Mouse (Mus musculus): ENCODE measurements around the gene Dpysl4. TPM values are rescaled to one million over a fixed set of nuclear protein-coding genes. Genes with fewer than 3 reads are reported as not detected.

The Dpysl4 gene
- 4.5 and 4.7 TPM in 2 replicates for polyA plus RNA-seq (2015; fragmentation: Nextera tagmentation; extraction: Ambion mirVana)

DNA sequence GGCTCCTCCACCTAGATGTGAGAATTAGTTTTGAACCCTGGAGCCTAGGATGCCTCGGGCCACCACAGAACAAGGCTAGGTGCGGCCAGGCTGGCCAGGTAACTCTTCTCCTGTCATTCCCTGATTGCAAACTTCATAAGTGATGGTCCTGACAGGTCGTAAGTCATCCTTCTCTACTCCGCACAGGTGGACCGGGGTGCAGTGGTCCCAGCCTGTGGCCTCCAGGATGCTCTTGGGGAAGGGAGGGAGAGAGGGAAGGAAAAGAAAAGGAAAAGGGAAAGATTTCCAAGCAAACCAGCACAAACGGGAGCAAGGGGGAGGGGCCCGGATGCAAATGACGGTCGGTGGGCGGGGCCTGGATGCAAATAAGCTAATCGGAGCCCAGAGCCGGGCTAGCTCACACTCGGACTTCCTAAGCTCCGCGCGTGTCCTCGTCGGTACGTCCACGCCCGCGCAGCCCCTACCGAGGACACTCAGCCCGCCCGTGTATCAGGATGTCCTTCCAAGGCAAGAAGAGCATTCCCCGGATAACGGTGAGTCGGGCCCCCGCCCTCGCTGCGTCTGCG lies at the start of gene Dpysl4:
Dpysl4 (plus strand) TSS at position 373 of the 566 bp plus-strand sequence.
- H3K4me2 ChIP-seq (replicated peaks; ENCODE audit: low read depth), result peak within 1 kb of the TSS; percentile 74
- 7% methylated on average over 32 of the region's 32 CpGs for WGBS
- peaks cover 32% of the 10 kb centered on the region for H3K27me3 ChIP-seq (replicated peaks; ENCODE audit: control insufficient read depth, insufficient read depth, low read length)
- peak within 1 kb of the TSS; percentile 46 for H3K4me3 ChIP-seq (ENCODE audit: low read depth, low read length)
- ATAC-seq, result 0 out of 2 replicates have a peak, but pooled peaks have one; percentile 10
- H3K27ac ChIP-seq (ENCODE audit: low read depth, low read length), result no peak within 1 kb of the TSS
- no peaks in the 10 kb centered on the region for H3K9me3 ChIP-seq (ENCODE audit: control insufficient read depth)
- H3K4me1 ChIP-seq (replicated peaks; ENCODE audit: control insufficient read depth, insufficient read depth, low read length), result no peaks in the 10 kb centered on the region
- H3K36me3 ChIP-seq (ENCODE audit: control insufficient read depth, insufficient read depth), result no peaks in the 10 kb centered on the region
- peak within 1 kb of the TSS; percentile 51 for H3K9ac ChIP-seq (ENCODE audit: low read depth, low read length)
- no peak for TF ChIP-seq CTCF (IDR thresholded peaks at IDR 0.05; ENCODE audit: low read depth)

- H3K9ac ChIP-seq (ENCODE audit: low read depth, low read length), result no peak overlapping the region
- H3K4me1 ChIP-seq (replicated peaks; ENCODE audit: control insufficient read depth, insufficient read depth, low read length), result no peaks in the 10 kb centered on the region
- no peaks in the 10 kb centered on the region for H3K36me3 ChIP-seq (ENCODE audit: control insufficient read depth, insufficient read depth)
- H3K9me3 ChIP-seq (ENCODE audit: control insufficient read depth), result no peaks in the 10 kb centered on the region
- no peak overlapping the region for H3K4me2 ChIP-seq (replicated peaks; ENCODE audit: low read depth)
- peak; percentile 64 for TF ChIP-seq CTCF (IDR thresholded peaks at IDR 0.05; ENCODE audit: low read depth)
- no peaks in the 10 kb centered on the region for H3K27me3 ChIP-seq (replicated peaks; ENCODE audit: control insufficient read depth, insufficient read depth, low read length)
- no peak overlapping the region for H3K4me3 ChIP-seq (ENCODE audit: low read depth, low read length)
- WGBS, result 63% methylated on average over 4 of the region's 4 CpGs
- no peak overlapping the region for H3K27ac ChIP-seq (ENCODE audit: low read depth, low read length)
- no peak for ATAC-seq
Observed at GRCm38 (mm10) chr7:139063406-139063805, 22.4 kb upstream of the Dpysl4 start.

GRCm38 (mm10) chr7:139068182-139068623 lies 17.6 kb upstream of the Dpysl4 start:
- no peaks in the 10 kb centered on the region for H3K27me3 ChIP-seq (replicated peaks; ENCODE audit: control insufficient read depth, insufficient read depth, low read length)
- no peak for ATAC-seq
- no peaks in the 10 kb centered on the region for H3K36me3 ChIP-seq (ENCODE audit: control insufficient read depth, insufficient read depth)
- H3K9ac ChIP-seq (ENCODE audit: low read depth, low read length), result no peak overlapping the region
- TF ChIP-seq CTCF (IDR thresholded peaks at IDR 0.05; ENCODE audit: low read depth), result peak; percentile 75
- WGBS, result 0% methylated on average over 2 of the region's 2 CpGs
- no peaks in the 10 kb centered on the region for H3K9me3 ChIP-seq (ENCODE audit: control insufficient read depth)
- no peak overlapping the region for H3K4me3 ChIP-seq (ENCODE audit: low read depth, low read length)
- no peaks in the 10 kb centered on the region for H3K4me1 ChIP-seq (replicated peaks; ENCODE audit: control insufficient read depth, insufficient read depth, low read length)
- no peak overlapping the region for H3K4me2 ChIP-seq (replicated peaks; ENCODE audit: low read depth)
- no peak overlapping the region for H3K27ac ChIP-seq (ENCODE audit: low read depth, low read length)

DNA sequence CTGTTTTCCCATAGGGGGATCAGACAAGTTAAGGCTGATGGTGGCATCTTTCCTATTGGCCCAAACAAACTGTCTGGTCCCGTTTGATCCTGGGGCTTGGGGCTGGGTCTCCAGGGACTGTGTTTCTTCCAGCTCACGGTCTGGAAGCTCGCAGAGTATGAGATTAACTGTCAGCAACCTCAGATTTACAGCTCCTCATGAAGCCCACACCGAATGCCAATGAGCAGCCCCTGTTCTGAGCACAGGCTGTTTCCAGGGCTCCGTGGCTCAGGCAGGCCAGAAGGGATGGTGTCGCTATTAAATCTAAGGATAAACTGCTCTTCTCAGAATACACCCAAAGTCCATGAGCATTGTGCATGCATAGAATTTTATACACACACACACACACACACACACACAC lies 11.6 kb upstream of the Dpysl4 start:
- H3K27me3 ChIP-seq (replicated peaks; ENCODE audit: control insufficient read depth, insufficient read depth, low read length), result no peaks in the 10 kb centered on the region
- ATAC-seq, result no peak
- no peak overlapping the region for H3K9ac ChIP-seq (ENCODE audit: low read depth, low read length)
- no peak overlapping the region for H3K4me2 ChIP-seq (replicated peaks; ENCODE audit: low read depth)
- no peaks in the 10 kb centered on the region for H3K4me1 ChIP-seq (replicated peaks; ENCODE audit: control insufficient read depth, insufficient read depth, low read length)
- WGBS, result 35% methylated on average over 6 of the region's 6 CpGs
- no peak for TF ChIP-seq CTCF (IDR thresholded peaks at IDR 0.05; ENCODE audit: low read depth)
- H3K27ac ChIP-seq (ENCODE audit: low read depth, low read length), result no peak overlapping the region
- H3K36me3 ChIP-seq (ENCODE audit: control insufficient read depth, insufficient read depth), result no peaks in the 10 kb centered on the region
- H3K4me3 ChIP-seq (ENCODE audit: low read depth, low read length), result no peak overlapping the region
- no peaks in the 10 kb centered on the region for H3K9me3 ChIP-seq (ENCODE audit: control insufficient read depth)

GRCm38 (mm10) chr7:139075054-139075794 lies 10.6 kb upstream of the Dpysl4 start:
- WGBS, result 60% methylated on average over 14 of the region's 14 CpGs
- no peaks in the 10 kb centered on the region for H3K9me3 ChIP-seq (ENCODE audit: control insufficient read depth)
- H3K9ac ChIP-seq (ENCODE audit: low read depth, low read length), result no peak overlapping the region
- no peaks in the 10 kb centered on the region for H3K4me1 ChIP-seq (replicated peaks; ENCODE audit: control insufficient read depth, insufficient read depth, low read length)
- no peak overlapping the region for H3K27ac ChIP-seq (ENCODE audit: low read depth, low read length)
- TF ChIP-seq CTCF (IDR thresholded peaks at IDR 0.05; ENCODE audit: low read depth), result no peak
- no peaks in the 10 kb centered on the region for H3K36me3 ChIP-seq (ENCODE audit: control insufficient read depth, insufficient read depth)
- no peak overlapping the region for H3K4me3 ChIP-seq (ENCODE audit: low read depth, low read length)
- ATAC-seq, result no peak
- no peaks in the 10 kb centered on the region for H3K27me3 ChIP-seq (replicated peaks; ENCODE audit: control insufficient read depth, insufficient read depth, low read length)
- H3K4me2 ChIP-seq (replicated peaks; ENCODE audit: low read depth), result no peak overlapping the region

DNA sequence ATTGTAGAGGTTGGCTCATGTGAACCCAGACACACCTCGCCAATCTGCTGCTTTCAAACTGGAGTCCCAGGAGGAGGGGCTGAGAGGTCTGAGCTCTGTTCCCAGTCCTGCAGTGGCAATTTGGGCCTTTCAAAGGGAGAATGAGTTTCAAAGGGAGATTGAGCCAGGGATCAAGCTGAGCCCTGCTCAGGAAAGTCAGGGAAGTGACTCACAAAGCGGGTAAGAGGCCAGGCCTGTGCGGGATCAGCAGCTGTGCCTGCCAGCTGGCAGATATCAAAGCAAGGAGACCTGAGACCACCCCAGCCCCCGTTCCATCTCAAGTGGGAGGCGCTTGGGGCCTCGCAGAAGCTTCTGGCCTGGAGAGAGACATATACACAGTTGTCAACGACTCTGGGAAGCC lies 8.5 kb upstream of the Dpysl4 start:
- ATAC-seq, result no peak
- no peak for TF ChIP-seq CTCF (IDR thresholded peaks at IDR 0.05; ENCODE audit: low read depth)
- no peaks in the 10 kb centered on the region for H3K4me1 ChIP-seq (replicated peaks; ENCODE audit: control insufficient read depth, insufficient read depth, low read length)
- H3K4me2 ChIP-seq (replicated peaks; ENCODE audit: low read depth), result no peak overlapping the region
- 40% methylated on average over 7 of the region's 7 CpGs for WGBS
- no peak overlapping the region for H3K4me3 ChIP-seq (ENCODE audit: low read depth, low read length)
- H3K9ac ChIP-seq (ENCODE audit: low read depth, low read length), result no peak overlapping the region
- no peaks in the 10 kb centered on the region for H3K9me3 ChIP-seq (ENCODE audit: control insufficient read depth)
- no peaks in the 10 kb centered on the region for H3K36me3 ChIP-seq (ENCODE audit: control insufficient read depth, insufficient read depth)
- H3K27ac ChIP-seq (ENCODE audit: low read depth, low read length), result no peak overlapping the region
- H3K27me3 ChIP-seq (replicated peaks; ENCODE audit: control insufficient read depth, insufficient read depth, low read length), result no peaks in the 10 kb centered on the region
